ENCODE assay signal across 11 mouse cellular contexts in the genomic region with DNA sequence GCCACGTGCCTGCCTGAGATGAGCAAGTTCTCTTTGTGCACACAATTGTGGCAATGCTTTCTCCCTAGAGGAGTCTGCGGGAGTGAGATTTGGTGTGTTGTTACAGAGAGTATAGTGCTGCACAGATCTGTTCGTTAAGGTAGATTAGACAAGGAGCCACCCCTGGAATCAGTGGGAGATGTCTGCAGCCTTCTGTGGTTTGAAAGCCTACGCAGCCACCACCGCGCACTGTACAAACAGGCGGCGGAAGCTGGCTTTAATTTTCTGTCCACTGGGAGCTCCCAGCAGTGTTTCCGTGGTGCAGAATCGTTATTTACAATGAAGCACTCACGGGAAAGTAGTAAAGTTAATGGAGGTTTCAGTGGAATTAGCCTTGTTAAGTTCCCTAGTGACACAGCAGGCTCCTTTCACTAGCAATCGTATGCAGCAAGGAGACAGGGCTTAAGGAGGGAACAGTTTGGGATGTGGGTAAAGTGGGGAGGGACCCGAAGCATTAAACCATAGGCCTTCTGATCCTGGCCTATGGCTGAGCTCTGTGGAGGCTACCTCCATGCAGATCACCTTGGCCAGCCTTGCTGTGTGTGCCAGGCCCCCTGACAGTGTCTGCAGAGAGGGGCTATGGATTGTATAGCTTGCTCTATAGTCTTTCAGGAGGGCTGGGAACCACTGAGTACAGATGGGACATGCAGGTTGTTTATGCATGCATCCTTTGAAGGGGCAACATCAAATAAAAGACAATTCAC.
DNase-seq lines count a peak whose midpoint lies in the region; ATAC-seq and TF ChIP-seq lines count a peak whose summit lies in the region.
"Had no signal": no experiment of that assay in that cellular context is flagged by ENCODE, and none has a peak within 500 bp of the region (broad histone marks: within the 10 kb centered on the region; RNA-seq: fewer than 3 reads in every experiment).

No protein-coding gene starts in this region.

- no peak; the same call in 1 of the 2 replicates for TF ChIP-seq CTCF in left cerebral cortex, adult 2 months (IDR thresholded peaks at IDR 0.05)

- H3K27me3 ChIP-seq in forebrain, embryonic 15.5 days: no peaks in the 10 kb centered on the region
- H3K27me3 ChIP-seq: intestine, embryonic 15.5 days had no signal

- peak; percentile 32; the same call in 1 of the 2 replicates for ATAC-seq in forebrain, embryonic 15.5 days (replicated peaks)
- ATAC-seq in megakaryocyte progenitor cell, adult 5-6 weeks (replicated peaks; ENCODE audit: poor library complexity): no peak
- ATAC-seq: intestine, embryonic 15.5 days; liver, postnatal 0 days had no signal

- WGBS in forebrain, embryonic 15.5 days: 30% methylated on average over 13 of the region's 13 CpGs

- no peak overlapping the region for H3K9ac ChIP-seq in forebrain, embryonic 15.5 days (replicated peaks)
- H3K9ac ChIP-seq: intestine, embryonic 15.5 days; liver, postnatal 0 days; midbrain, embryonic 12.5 days had no signal

- peak; percentile 26 for DNase-seq in layer of hippocampus, adult 11-12 months (ENCODE audit: low spot score)
- DNase-seq in layer of hippocampus, postnatal 36 days: no peak
- DNase-seq in left cerebral cortex, adult 2 months (ENCODE audit: extremely low spot score in 1 of 2, low spot score in 2 of 2): peak; percentile 24 to 37
- DNase-seq in right cerebral cortex, postnatal 10 days (ENCODE audit: low spot score in 2 of 2): peak; percentile 34 to 43
- no peak for DNase-seq in retina, postnatal 1 day
- DNase-seq in thymus, postnatal 0 days (ENCODE audit: low spot score): no peak
- DNase-seq: liver, postnatal 0 days had no signal

- H3K27ac ChIP-seq in forebrain, embryonic 15.5 days (replicated peaks): no peak overlapping the region
- H3K27ac ChIP-seq in left cerebral cortex, adult 2 months: peak overlapping the region; percentile 36; the same call in 1 of the 2 replicates
- H3K27ac ChIP-seq: intestine, embryonic 15.5 days; midbrain, embryonic 12.5 days had no signal

- H3K4me3 ChIP-seq in forebrain, embryonic 15.5 days: no peak overlapping the region
- H3K4me3 ChIP-seq in left cerebral cortex, adult 2 months: no peak overlapping the region
- H3K4me3 ChIP-seq: intestine, embryonic 15.5 days; midbrain, embryonic 12.5 days had no signal

- no peak overlapping the region for H3K4me2 ChIP-seq in forebrain, embryonic 15.5 days (replicated peaks)
- H3K4me2 ChIP-seq: intestine, embryonic 15.5 days; midbrain, embryonic 12.5 days had no signal

- no peaks in the 10 kb centered on the region for H3K9me3 ChIP-seq in forebrain, embryonic 15.5 days
- H3K9me3 ChIP-seq: intestine, embryonic 15.5 days; midbrain, embryonic 12.5 days had no signal

- intact Hi-C loops in left cerebral cortex, adult 2 months (cut with DNase I): no loop called here

- no peaks in the 10 kb centered on the region for H3K36me3 ChIP-seq in forebrain, embryonic 15.5 days
- H3K36me3 ChIP-seq: intestine, embryonic 15.5 days; midbrain, embryonic 12.5 days had no signal

- H3K4me1 ChIP-seq in forebrain, embryonic 15.5 days: no peaks in the 10 kb centered on the region

Comparison
In these comparisons a context has a peak if more than half of its experiments do, and no peak if none do; other contexts are left out.
1. DNase-seq: peak in layer of hippocampus, adult 11-12 months (single experiment), left cerebral cortex, adult 2 months (2 of 2) and right cerebral cortex, postnatal 10 days (2 of 2); none in layer of hippocampus, postnatal 36 days (0 of 2), retina, postnatal 1 day (single experiment) and thymus, postnatal 0 days (single experiment).